Mouse (Mus musculus) small intestine, adult 2 months (tissue): ENCODE measurements around the gene Fgd2. TPM values are rescaled to one million over a fixed set of nuclear protein-coding genes. Genes with fewer than 3 reads are reported as not detected.

ENCODE experiments used
- H3K27ac ChIP-seq: fragments of 200-500 bp; 2 replicates; pipeline ENCODE4 v1.5.1; 2012; ENCODE audit warnings: low read depth, low read length, control low read depth, inconsistent platforms; ENCODE audit not compliant: insufficient read depth
- H3K27me3 ChIP-seq: fragments of 200-500 bp; 2 replicates; pipeline ENCODE4 v1.6.1; 2012; ENCODE audit warnings: mild to moderate bottlenecking, moderate library complexity, low read length, inconsistent platforms; ENCODE audit not compliant: control insufficient read depth, insufficient read depth
- H3K36me3 ChIP-seq: fragments of 200-500 bp; 2 replicates; pipeline ENCODE4 v1.6.1; 2012; ENCODE audit warnings: mild to moderate bottlenecking, low read length, control low read depth, inconsistent platforms; ENCODE audit not compliant: control insufficient read depth, insufficient read depth
- H3K4me1 ChIP-seq: fragments of 200-500 bp; 2 replicates; pipeline ENCODE4 v1.6.1; 2012; ENCODE audit warnings: low read length, inconsistent platforms, mixed read lengths; ENCODE audit not compliant: control insufficient read depth, insufficient read depth, insufficient read length
- H3K4me3 ChIP-seq: fragments of 200-500 bp; 2 replicates; pipeline ENCODE4 v1.5.1; 2012; ENCODE audit warnings: low read depth, mild to moderate bottlenecking, control low read depth, inconsistent platforms, low read length, moderate library complexity
- CTCF ChIP-seq: fragments of 200-500 bp; IDR thresholded peaks from 2 replicates; pipeline ENCODE4 v1.5.1; 2012; ENCODE audit warnings: low read depth, mild to moderate bottlenecking, control low read depth, inconsistent platforms, low read length, moderate library complexity, mixed read lengths; ENCODE audit not compliant: insufficient replicate concordance, insufficient read length; ENCODE audit errors: extremely low read depth
- POLR2A ChIP-seq: fragments of 200-500 bp; IDR thresholded peaks from 2 replicates; pipeline ENCODE4 v1.6.1; 2012; ENCODE audit warnings: low read depth, mild to moderate bottlenecking, control low read depth, inconsistent platforms, low read length, moderate library complexity
- WGBS: fragments of 180-500 bp; shearing (Covaris S2); methylation state at CpG from one replicate; pipeline ENCODE4 v1.1.7; 2018; 5-methylcytosine and 5-hydroxymethylcytosine counted together
- polyA plus RNA-seq: library from polyadenylated mRNA; depleted of rRNA; stranded (reverse); fragments of >200 nt; gene quantifications from 2 replicates; pipeline ENCODE4 v1.2.3, GENCODE M21; 2012; rRNA removed

The Fgd2 gene
- polyA plus RNA-seq, 1 experiment = 16.3 TPM

DNA sequence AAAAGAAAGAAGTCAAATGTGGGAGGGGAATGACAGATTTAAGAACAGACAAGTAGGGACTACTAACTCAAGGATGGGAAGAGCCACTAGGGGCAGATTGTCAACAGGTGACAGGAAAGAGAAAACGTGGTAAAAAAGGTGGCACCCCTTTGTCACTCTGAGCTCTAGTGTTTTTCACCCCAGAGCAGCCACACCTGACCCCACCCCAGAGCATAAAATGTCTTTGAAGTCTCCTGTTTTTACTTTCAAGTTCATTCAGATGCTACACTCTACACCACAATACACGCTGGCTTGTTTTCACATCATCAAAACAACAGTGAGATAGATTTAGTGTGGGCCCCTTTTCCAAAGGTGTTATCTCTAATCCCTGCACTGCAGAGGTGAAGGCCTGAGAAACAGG, 68.1 kb downstream of the Fgd2 start:
- H3K4me1 ChIP-seq = peaks cover 29% of the 10 kb centered on the region
- H3K4me3 ChIP-seq = no peak overlapping the region
- H3K27ac ChIP-seq = no peak overlapping the region; the same call in 1 of the 2 replicates
- H3K27me3 ChIP-seq = no peaks in the 10 kb centered on the region
- WGBS = 20% methylated on average over 2 of the region's 2 CpGs
- no peak for TF ChIP-seq POLR2A
- TF ChIP-seq CTCF = no peak
- H3K36me3 ChIP-seq = no peaks in the 10 kb centered on the region

Other genes with a start within 250 kb of the Fgd2 start
- 0.37 and 2.5 TPM in 2 replicates for gene Rab44, start 246.8 kb upstream of the Fgd2 start, polyA plus RNA-seq
- gene Cpne5, start 122.7 kb upstream of the Fgd2 start, polyA plus RNA-seq = 0.71 and 2.3 TPM in 2 replicates
- gene Ppil1, start 96.7 kb upstream of the Fgd2 start, polyA plus RNA-seq = 16.3 and 26.0 TPM in 2 replicates
- 22.9 and 48.7 TPM in 2 replicates for gene BC004004, start 92.1 kb upstream of the Fgd2 start, polyA plus RNA-seq
- 1.6 and 4.7 TPM in 2 replicates for gene Pi16, start 43.2 kb upstream of the Fgd2 start, polyA plus RNA-seq
- gene Mtch1, start 13.0 kb upstream of the Fgd2 start, polyA plus RNA-seq = 153 and 260 TPM in 2 replicates
- gene Pim1, start 129.8 kb downstream of the Fgd2 start, polyA plus RNA-seq = 38.9 and 160 TPM in 2 replicates
- gene Gm17657, start 188.7 kb downstream of the Fgd2 start, polyA plus RNA-seq = not detected in 2 replicates
- 13.8 and 27.3 TPM in 2 replicates for gene Tbc1d22b, start 188.9 kb downstream of the Fgd2 start, polyA plus RNA-seq
- gene Tmem217, start 191.5 kb downstream of the Fgd2 start, polyA plus RNA-seq = 0.29 TPM in 1 of 2 replicates, not detected in the other